Mouse (Mus musculus) heart, adult 2 months (tissue): ENCODE data around the gene Trpc1. TPM values are rescaled to one million over a fixed set of nuclear protein-coding genes. Genes with fewer than 3 reads are reported as not detected.

Experiments
- DNase-seq, 2 experiments: peaks; one replicate each; pipeline ENCODE4 v3.0.0; 2021
- H3K27ac ChIP-seq: fragments of 200-600 bp; 2 replicates; pipeline ENCODE4 v1.8.1; 2022
- H3K27me3 ChIP-seq: fragments of 200-500 bp; 2 replicates; pipeline ENCODE4 v1.6.1; 2012; ENCODE audit warnings: mild to moderate bottlenecking, low read length, inconsistent platforms, mixed read lengths; ENCODE audit not compliant: control insufficient read depth, insufficient read depth
- H3K36me3 ChIP-seq: fragments of 200-500 bp; 2 replicates; pipeline ENCODE4 v1.6.1; 2012; ENCODE audit warnings: low read length, inconsistent platforms; ENCODE audit not compliant: control insufficient read depth, insufficient read depth
- H3K4me1 ChIP-seq: fragments of 200-500 bp; 2 replicates; pipeline ENCODE4 v1.6.1; 2011; ENCODE audit warnings: low read length; ENCODE audit not compliant: control insufficient read depth, insufficient read depth
- H3K4me3 ChIP-seq: fragments of 200-600 bp; 2 replicates; pipeline ENCODE4 v1.8.1; 2022
- H3K79me2 ChIP-seq: fragments of 200-500 bp; replicated peaks from 2 replicates; pipeline ENCODE4 v1.6.1; 2012; ENCODE audit warnings: mild to moderate bottlenecking, inconsistent platforms, low read length, moderate library complexity, mixed read lengths; ENCODE audit not compliant: control insufficient read depth, insufficient read depth
- H3K9ac ChIP-seq: fragments of 200-500 bp; 2 replicates; pipeline ENCODE4 v1.6.1; 2012; ENCODE audit warnings: low read depth, mild to moderate bottlenecking, control low read depth, inconsistent platforms, low read length, mixed read lengths
- CTCF ChIP-seq: fragments of 200-600 bp; IDR thresholded peaks from 2 replicates; pipeline ENCODE4 v1.8.1; 2022; ENCODE audit warnings: antibody characterized with exemption, mild to moderate bottlenecking, moderate library complexity
- EP300 ChIP-seq: fragments of 200-500 bp; IDR thresholded peaks from 2 replicates; pipeline ENCODE4 v1.6.1; 2011; ENCODE audit warnings: low read depth, low read length, control low read depth; ENCODE audit not compliant: insufficient read depth
- POLR2A ChIP-seq: fragments of 200-500 bp; IDR thresholded peaks from 2 replicates; pipeline ENCODE4 v1.6.1; 2011; ENCODE audit warnings: mild to moderate bottlenecking, low read depth, low read length, control low read depth; ENCODE audit not compliant: insufficient read depth
- WGBS: fragments of 180-500 bp; shearing (Covaris S2); methylation state at CpG from one replicate; pipeline ENCODE4 v1.1.7; 2018; 5-methylcytosine and 5-hydroxymethylcytosine counted together
- intact Hi-C: fragments of 180-260 bp; cut with DNase I; formaldehyde crosslinking; loops from one replicate; pipeline ENCODE4 v1.15.1; 2025
- polyA plus RNA-seq: library from polyadenylated mRNA; depleted of rRNA; stranded (reverse); fragments of >200 nt; gene quantifications from 2 replicates; pipeline ENCODE4 v1.2.3, GENCODE M21; 2012
- total RNA-seq, 2 experiments: library from RNA; stranded (reverse); gene quantifications; 2 replicates each; pipeline ENCODE4 v1.2.3; 2021

The Trpc1 gene
- total and polyA plus RNA-seq, 3 experiments = 2.8 to 7.0 (median 6.8) TPM

GRCm38 (mm10) chr9:95695023-95695422 lies 55.2 kb downstream of the Trpc1 start:
- WGBS = 85% methylated on average over 15 of the region's 15 CpGs
- no peak for DNase-seq
- Histone ChIP-seq H3K36me3 (no peaks in the 10 kb centered on the region), H3K9ac (no peak overlapping the region), H3K27me3 (no peaks in the 10 kb centered on the region), H3K4me3 (no peak overlapping the region), H3K4me1 (no peaks in the 10 kb centered on the region), H3K27ac (no peak overlapping the region), H3K79me2 (no peaks in the 10 kb centered on the region)
- TF ChIP-seq CTCF (no peak), POLR2A (no peak), EP300 (no peak)
- intact Hi-C loops = loop anchor here (5.0 kb wide), 1 partner anchor 203 kb away; no protein-coding TSS in a partner anchor

DNA sequence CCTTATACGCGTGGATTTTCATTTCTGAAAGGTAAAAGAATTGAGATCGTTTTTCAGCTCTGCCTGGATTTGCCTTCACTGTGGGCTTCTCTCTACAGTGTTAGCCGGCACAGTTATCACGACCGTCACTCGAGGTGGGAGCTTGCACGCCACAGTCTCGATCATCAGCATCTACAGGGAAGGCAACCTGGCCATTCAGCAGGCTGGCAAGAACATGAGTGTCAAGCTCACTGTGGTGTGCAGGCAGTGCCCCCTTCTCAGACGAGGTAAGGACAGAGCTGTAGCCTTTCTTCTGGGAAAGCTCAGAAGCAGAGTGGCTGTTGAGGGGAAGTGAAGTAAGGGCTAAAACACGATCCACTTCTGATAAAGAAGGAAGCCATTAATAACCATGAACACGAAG lies 55.6 kb downstream of the Trpc1 start:
- no peaks in the 10 kb centered on the region for H3K79me2 ChIP-seq
- DNase-seq = no peak
- TF ChIP-seq EP300 (no peak), CTCF (no peak), POLR2A (no peak)
- no peak overlapping the region for H3K4me3 ChIP-seq
- WGBS = 54% methylated on average over 12 of the region's 12 CpGs
- no peaks in the 10 kb centered on the region for H3K27me3 ChIP-seq
- no peaks in the 10 kb centered on the region for H3K36me3 ChIP-seq
- no peaks in the 10 kb centered on the region for H3K4me1 ChIP-seq
- no peak overlapping the region for H3K27ac ChIP-seq
- intact Hi-C loops = no loop called here
- H3K9ac ChIP-seq = no peak overlapping the region

DNA sequence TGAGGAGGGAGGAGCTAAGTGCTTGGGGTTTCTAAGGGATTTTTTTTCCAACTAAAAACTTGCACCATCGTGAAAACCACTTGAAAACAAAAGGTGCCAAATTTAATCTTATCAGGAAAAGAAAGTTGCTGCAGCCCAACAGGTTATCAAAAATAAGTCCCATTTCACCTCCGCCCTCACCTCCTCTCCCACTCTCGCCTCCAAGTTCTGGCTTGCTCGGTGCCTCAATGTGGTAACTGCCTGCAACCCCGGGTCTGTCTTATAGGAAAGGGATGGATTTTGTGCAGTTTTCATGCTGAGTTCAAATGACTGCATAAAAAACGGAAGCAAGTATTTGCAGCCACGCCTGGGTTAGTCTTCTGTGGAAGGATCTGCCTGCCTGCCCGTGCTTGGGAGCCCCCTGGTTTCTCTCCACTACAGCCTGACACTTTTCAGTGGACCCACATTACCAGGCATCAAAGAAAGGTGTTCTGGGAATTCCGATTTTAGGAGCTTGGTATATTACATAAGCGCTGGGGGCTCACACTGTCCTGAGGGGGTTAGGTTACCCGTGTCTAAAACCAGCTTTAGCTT lies 56.6 kb downstream of the Trpc1 start:
- DNase-seq = no peak
- Histone ChIP-seq H3K27me3 (no peaks in the 10 kb centered on the region), H3K79me2 (no peaks in the 10 kb centered on the region), H3K27ac (no peak overlapping the region), H3K4me3 (no peak overlapping the region), H3K9ac (no peak overlapping the region), H3K36me3 (no peaks in the 10 kb centered on the region), H3K4me1 (no peaks in the 10 kb centered on the region)
- 69% methylated on average over 11 of the region's 11 CpGs for WGBS
- no peak for TF ChIP-seq CTCF
- no peak for TF ChIP-seq POLR2A
- no peak for TF ChIP-seq EP300
- intact Hi-C loops = no loop called here

DNA sequence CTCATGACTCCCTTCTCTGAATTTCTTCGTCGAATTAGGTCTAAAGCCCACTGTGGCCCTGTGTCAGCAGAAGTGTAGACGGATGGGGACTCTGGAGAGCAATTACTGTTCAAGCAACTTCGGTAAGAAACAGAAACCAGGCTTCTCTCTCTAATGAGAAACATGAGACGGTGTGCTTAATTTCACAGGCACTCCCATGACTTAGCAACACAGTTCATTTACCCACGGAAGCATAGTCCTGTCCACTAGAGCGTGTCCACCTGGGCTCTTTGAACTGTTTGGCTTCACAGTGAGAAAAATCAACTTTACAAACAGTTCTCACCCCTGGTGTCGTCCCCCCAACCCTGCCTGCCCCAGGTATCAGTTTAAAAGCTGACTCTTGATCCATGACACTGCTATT lies 57.4 kb downstream of the Trpc1 start:
- WGBS = 83% methylated on average over 8 of the region's 8 CpGs
- DNase-seq = no peak
- Histone ChIP-seq H3K36me3 (no peaks in the 10 kb centered on the region), H3K27me3 (no peaks in the 10 kb centered on the region), H3K79me2 (no peaks in the 10 kb centered on the region), H3K4me1 (no peaks in the 10 kb centered on the region), H3K27ac (no peak overlapping the region), H3K4me3 (no peak overlapping the region), H3K9ac (no peak overlapping the region)
- no peak for TF ChIP-seq POLR2A
- no peak for TF ChIP-seq CTCF
- no peak for TF ChIP-seq EP300
- intact Hi-C loops = no loop called here

- no peaks in the 10 kb centered on the region for H3K36me3 ChIP-seq
- no peak overlapping the region for H3K4me3 ChIP-seq
- no peak overlapping the region for H3K9ac ChIP-seq
- no peaks in the 10 kb centered on the region for H3K4me1 ChIP-seq
- TF ChIP-seq EP300 (0 out of 2 replicates have a peak, but pooled peaks have one; percentile 65), POLR2A (no peak), CTCF (peak; percentile 83)
- DNase-seq = peak; percentile 29 to 65
- intact Hi-C loops = loop anchor here (5.0 kb wide), 2 partner anchors 81 to 156 kb away; no protein-coding TSS in a partner anchor
- no peaks in the 10 kb centered on the region for H3K79me2 ChIP-seq
- no peaks in the 10 kb centered on the region for H3K27me3 ChIP-seq
- 33% methylated on average over 3 of the region's 3 CpGs for WGBS
- H3K27ac ChIP-seq = no peak overlapping the region
Measured at GRCm38 (mm10) chr9:95688064-95688463, 62.1 kb downstream of the Trpc1 start.

GRCm38 (mm10) chr9:95685660-95686440 lies 64.3 kb downstream of the Trpc1 start:
- H3K36me3 ChIP-seq = no peaks in the 10 kb centered on the region
- no peak for TF ChIP-seq EP300
- no peak overlapping the region for H3K27ac ChIP-seq
- H3K4me1 ChIP-seq = no peaks in the 10 kb centered on the region
- no peak overlapping the region for H3K9ac ChIP-seq
- no peaks in the 10 kb centered on the region for H3K27me3 ChIP-seq
- intact Hi-C loops = loop anchor here (5.0 kb wide), 2 partner anchors 79 to 154 kb away; no protein-coding TSS in a partner anchor
- DNase-seq = no peak
- 79% methylated on average over 11 of the region's 11 CpGs for WGBS
- H3K79me2 ChIP-seq = no peaks in the 10 kb centered on the region
- H3K4me3 ChIP-seq = no peak overlapping the region
